Mouse (Mus musculus): ENCODE results near the gene RPS10-NUDT3.

DNA sequence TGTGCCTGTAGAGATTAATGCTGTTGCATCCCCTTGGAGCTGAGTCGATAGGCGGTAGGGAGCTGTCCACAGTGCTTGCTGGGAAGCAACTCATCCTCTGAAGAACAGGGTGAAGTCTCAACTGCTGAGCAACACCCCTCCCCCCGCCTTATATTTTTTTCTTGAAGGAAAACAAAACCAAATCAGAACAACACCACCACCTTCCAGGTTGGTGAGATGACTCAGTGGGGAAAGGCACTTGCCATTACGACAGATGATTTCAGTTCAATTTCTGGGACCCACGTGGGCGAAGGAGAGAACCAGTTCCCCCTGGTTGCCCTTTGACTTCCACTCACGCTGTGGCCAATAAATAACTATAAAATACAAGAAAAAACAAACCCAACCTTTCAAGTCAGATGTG lies 23.7 kb upstream of the RPS10-NUDT3 start:
- TF ChIP-seq CTCF (IDR thresholded peaks at IDR 0.05; ENCODE audit: control insufficient read depth, insufficient read depth, low read length) (no peak), POLR2A (IDR thresholded peaks at IDR 0.05; ENCODE audit: borderline replicate concordance, control insufficient read depth, low read depth, low read length) (no peak)
